Comparison of ENCODE assay signal across 10 mouse cellular contexts in genomic region chr10:119221631-119222030, GRCm38 (mm10). TPM values are rescaled to one million over a fixed set of nuclear protein-coding genes. Genes with fewer than 3 reads are reported as not detected.
DNase-seq lines count a peak whose midpoint lies in the region; ATAC-seq lines count a peak whose summit lies in the region.
"Had no signal": no experiment of that assay in that cellular context is flagged by ENCODE, and none has a peak within 500 bp of the region (broad histone marks: within the 10 kb centered on the region; RNA-seq: fewer than 3 reads in every experiment).

No protein-coding gene starts in this region.

- H3K36me3 ChIP-seq in kidney, embryonic 15.5 days, result peaks cover 61% of the 10 kb centered on the region
- peaks cover 86% of the 10 kb centered on the region for H3K36me3 ChIP-seq in limb, embryonic 10.5 days

- 0 out of 2 replicates have a peak, but pooled peaks cover 8% of the 10 kb centered on the region for H3K4me1 ChIP-seq in kidney, embryonic 15.5 days
- H3K4me1 ChIP-seq in limb, embryonic 10.5 days, result 0 out of 2 replicates have a peak, but pooled peaks cover 5% of the 10 kb centered on the region

- no peak overlapping the region for H3K9ac ChIP-seq in kidney, embryonic 15.5 days

- no peaks in the 10 kb centered on the region for H3K9me3 ChIP-seq in kidney, embryonic 15.5 days (replicated peaks)
- H3K9me3 ChIP-seq in limb, embryonic 10.5 days (replicated peaks), result no peaks in the 10 kb centered on the region

- WGBS in kidney, embryonic 15.5 days, result 69% methylated on average over 5 of the region's 5 CpGs
- 90% methylated on average over 5 of the region's 5 CpGs for WGBS in limb, embryonic 10.5 days

- H3K4me2 ChIP-seq in kidney, embryonic 15.5 days, result no peak overlapping the region

- no peak overlapping the region for H3K4me3 ChIP-seq in kidney, embryonic 15.5 days (replicated peaks)
- H3K4me3 ChIP-seq in limb, embryonic 10.5 days, result no peak overlapping the region

- H3K27me3 ChIP-seq in kidney, embryonic 15.5 days, result no peaks in the 10 kb centered on the region
- no peaks in the 10 kb centered on the region for H3K27me3 ChIP-seq in limb, embryonic 10.5 days (ENCODE audit: low read depth, poor library complexity, severe bottlenecking)

- no peak for ATAC-seq in kidney, embryonic 15.5 days (replicated peaks; ENCODE audit: low FRiP score)
- ATAC-seq in megakaryocyte progenitor cell, adult 5-6 weeks (replicated peaks; ENCODE audit: poor library complexity), result no peak

- peak; percentile 20 for DNase-seq in cerebellum, adult 8-10 months
- DNase-seq in cerebellum, adult 9-10 months, result no peak
- DNase-seq in kidney, adult 18-20 months, result peak; percentile 36
- peak; percentile 40 for DNase-seq in cerebellum, adult 9-11 months
- DNase-seq in kidney, postnatal 36 days, result peak; percentile 64 to 65
- DNase-seq in limb, embryonic 10.5 days (ENCODE audit: low spot score), result no peak
- DNase-seq: layer of hippocampus, postnatal 36 days; thymus, adult 18-20 months had no signal

- no peak overlapping the region for H3K27ac ChIP-seq in kidney, embryonic 15.5 days
- no peak overlapping the region for H3K27ac ChIP-seq in limb, embryonic 10.5 days

RNA-seq across cellular contexts. Expression of gene Cand1, which starts 18.2 kb away (rescaled TPM):
- polyA plus RNA-seq in kidney, embryonic 15.5 days (2015; fragmentation: Nextera tagmentation; extraction: Ambion mirVana), result 64.8 and 67.9 TPM in 2 replicates
- polyA plus RNA-seq in limb, embryonic 10.5 days (2016; fragmentation: Nextera tagmentation; extraction: Ambion mirVana), result 95.9 and 107 TPM in 2 replicates
- total RNA-seq in megakaryocyte progenitor cell, adult 5-6 weeks (2015), result 74.5 and 87.6 TPM in 2 replicates
- total RNA-seq in megakaryocyte progenitor cell, adult 5-6 weeks (2017), result 39.0 and 45.9 TPM in 2 replicates

Comparison
In these comparisons a context has a peak if more than half of its experiments do, and no peak if none do; other contexts are left out.
1. DNase-seq: peak in cerebellum, adult 8-10 months (single experiment), kidney, adult 18-20 months (single experiment), cerebellum, adult 9-11 months (single experiment) and kidney, postnatal 36 days (2 of 2); none in cerebellum, adult 9-10 months (single experiment) and limb, embryonic 10.5 days (single experiment).